Mouse (Mus musculus): ENCODE measurements at regions not wholly inside any gene's neighbourhood (a gene's known extent, or its start where the extent isn't known, plus 50 kb on each side); places are given as distances from the start of the nearest gene placed in this dataset.

GRCm38 (mm10) chr8:96237940-96238339, 349.6 kb upstream of the Got2 start:
- TF ChIP-seq CTCF (IDR thresholded peaks at IDR 0.05; ENCODE audit: borderline replicate concordance, extremely low read depth, insufficient read depth, insufficient read length), result no peak
- TF ChIP-seq POLR2A (IDR thresholded peaks at IDR 0.05; ENCODE audit: borderline replicate concordance, extremely low read depth, insufficient read depth, insufficient read length, poor library complexity, severe bottlenecking), result no peak

All from brain, embryonic 14.5 days (tissue).